Mouse (Mus musculus): Measurements from ENCODE around the gene Nptn.

DNA sequence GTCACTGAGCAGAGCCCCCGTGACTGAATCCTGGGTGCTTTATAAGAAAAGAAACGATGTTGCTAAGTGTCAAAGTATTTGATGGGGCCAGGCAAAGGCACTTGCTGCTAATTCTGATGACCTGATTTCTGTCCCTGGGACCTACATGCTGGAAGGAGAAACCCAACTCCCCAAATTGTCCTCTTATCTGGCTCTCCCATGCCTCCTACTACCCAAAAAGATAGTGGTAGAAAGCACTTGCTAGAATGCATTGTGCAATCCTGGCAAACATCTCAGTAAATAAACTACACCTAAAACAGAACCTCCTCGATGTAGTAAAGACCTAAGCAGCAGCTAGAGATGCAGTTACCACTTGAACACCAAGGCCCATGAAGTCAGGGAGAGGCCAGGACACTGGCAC, 80.8 kb downstream of the Nptn start:
- TF ChIP-seq POLR2A (IDR thresholded peaks at IDR 0.05; ENCODE audit: insufficient read depth, low read depth, low read length) (no peak), CTCF (IDR thresholded peaks at IDR 0.05; ENCODE audit: insufficient read depth, low read depth, low read length) (no peak)

All from olfactory bulb, adult 2 months (tissue).